Mouse (Mus musculus) forebrain, embryonic 15.5 days (tissue): ENCODE data around the gene 4921524J17Rik. TPM values are rescaled to one million over a fixed set of nuclear protein-coding genes. Genes with fewer than 3 reads are reported as not detected.

Experiments used
- ATAC-seq: fragments of 200-750 bp; cut with Nextera tagmentation; replicated peaks from 2 replicates; pipeline ENCODE4 v1.8.0; 2017; ENCODE audit warnings: mild to moderate bottlenecking, moderate TSS enrichment, moderate library complexity
- H3K27ac ChIP-seq: fragments of 300-500 bp; sonication (generic); replicated peaks from 2 replicates; pipeline ENCODE4 v1.5.1; 2015; ENCODE audit warnings: mild to moderate bottlenecking, inconsistent platforms
- H3K27me3 ChIP-seq: fragments of 300-500 bp; sonication (generic); 2 replicates; pipeline ENCODE4 v1.6.1; 2015; ENCODE audit warnings: inconsistent platforms
- H3K36me3 ChIP-seq: fragments of 300-500 bp; sonication (generic); 2 replicates; pipeline ENCODE4 v1.6.1; 2015; ENCODE audit warnings: mild to moderate bottlenecking, inconsistent platforms
- H3K4me1 ChIP-seq: fragments of 300-500 bp; sonication (generic); 2 replicates; pipeline ENCODE4 v1.6.1; 2015; ENCODE audit warnings: inconsistent platforms
- H3K4me2 ChIP-seq: fragments of 300-500 bp; sonication (generic); replicated peaks from 2 replicates; pipeline ENCODE4 v1.6.1; 2015; ENCODE audit warnings: mild to moderate bottlenecking, inconsistent platforms
- H3K4me3 ChIP-seq: fragments of 300-500 bp; sonication (generic); 2 replicates; pipeline ENCODE4 v1.5.1; 2015; ENCODE audit warnings: mild to moderate bottlenecking, inconsistent platforms
- H3K9ac ChIP-seq: fragments of 300-500 bp; sonication (generic); replicated peaks from 2 replicates; pipeline ENCODE4 v1.6.1; 2015; ENCODE audit warnings: mild to moderate bottlenecking, inconsistent platforms
- H3K9me3 ChIP-seq: fragments of 300-500 bp; sonication (generic); 2 replicates; pipeline ENCODE4 v1.6.1; 2016; ENCODE audit warnings: inconsistent platforms
- WGBS: fragments of 180-500 bp; shearing (Covaris S2); methylation state at CpG from one replicate; pipeline ENCODE4 v1.1.7; 2015; ENCODE audit warnings: mixed read lengths; 5-methylcytosine and 5-hydroxymethylcytosine counted together
- polyA plus RNA-seq: library from polyadenylated mRNA; unstranded; fragments of >200 nt; fragmentation: Nextera tagmentation; extraction: Ambion mirVana; gene quantifications from 2 replicates; pipeline ENCODE4 v1.2.1, GENCODE M21; 2015

Gene 4921524J17Rik
- polyA plus RNA-seq, 1 experiment from 2014 or later = 74.7 TPM

GRCm38 (mm10) chr8:85374286-85374685, 58.3 kb downstream of the 4921524J17Rik start:
- H3K9ac ChIP-seq = no peak overlapping the region
- H3K9me3 ChIP-seq = no peaks in the 10 kb centered on the region
- H3K27me3 ChIP-seq = no peaks in the 10 kb centered on the region
- H3K36me3 ChIP-seq = no peaks in the 10 kb centered on the region
- H3K4me2 ChIP-seq = no peak overlapping the region
- H3K27ac ChIP-seq = no peak overlapping the region
- WGBS = 60% methylated on average over 4 of the region's 4 CpGs
- no peak for ATAC-seq
- no peaks in the 10 kb centered on the region for H3K4me1 ChIP-seq
- H3K4me3 ChIP-seq = no peak overlapping the region

GRCm38 (mm10) chr8:85373435-85374039, 59.1 kb downstream of the 4921524J17Rik start:
- no peaks in the 10 kb centered on the region for H3K36me3 ChIP-seq
- no peak overlapping the region for H3K27ac ChIP-seq
- no peaks in the 10 kb centered on the region for H3K9me3 ChIP-seq
- H3K27me3 ChIP-seq = no peaks in the 10 kb centered on the region
- no peak for ATAC-seq
- no peaks in the 10 kb centered on the region for H3K4me1 ChIP-seq
- 59% methylated on average over 5 of the region's 5 CpGs for WGBS
- H3K4me2 ChIP-seq = no peak overlapping the region
- H3K9ac ChIP-seq = no peak overlapping the region
- H3K4me3 ChIP-seq = no peak overlapping the region

GRCm38 (mm10) chr8:85372465-85372839, 60.2 kb downstream of the 4921524J17Rik start:
- Histone ChIP-seq H3K9ac (no peak overlapping the region), H3K9me3 (no peaks in the 10 kb centered on the region), H3K4me2 (no peak overlapping the region), H3K4me3 (no peak overlapping the region), H3K27ac (no peak overlapping the region), H3K4me1 (no peaks in the 10 kb centered on the region), H3K36me3 (no peaks in the 10 kb centered on the region), H3K27me3 (no peaks in the 10 kb centered on the region)
- WGBS = 98% methylated on average over 1 of the region's 1 CpGs
- no peak for ATAC-seq

- no peak for ATAC-seq
- H3K27ac ChIP-seq = no peak overlapping the region
- H3K4me1 ChIP-seq = no peaks in the 10 kb centered on the region
- WGBS = 84% methylated on average over 5 of the region's 5 CpGs
- H3K4me3 ChIP-seq = no peak overlapping the region
- no peaks in the 10 kb centered on the region for H3K36me3 ChIP-seq
- no peaks in the 10 kb centered on the region for H3K27me3 ChIP-seq
- H3K9me3 ChIP-seq = no peaks in the 10 kb centered on the region
- no peak overlapping the region for H3K4me2 ChIP-seq
- no peak overlapping the region for H3K9ac ChIP-seq
Measured at GRCm38 (mm10) chr8:85371736-85372464, 60.7 kb downstream of the 4921524J17Rik start.

- no peaks in the 10 kb centered on the region for H3K27me3 ChIP-seq
- no peak overlapping the region for H3K27ac ChIP-seq
- no peak overlapping the region for H3K4me3 ChIP-seq
- no peaks in the 10 kb centered on the region for H3K9me3 ChIP-seq
- no peak for ATAC-seq
- WGBS = 55% methylated on average over 6 of the region's 6 CpGs
- H3K9ac ChIP-seq = no peak overlapping the region
- H3K4me2 ChIP-seq = no peak overlapping the region
- H3K36me3 ChIP-seq = no peaks in the 10 kb centered on the region
- H3K4me1 ChIP-seq = no peaks in the 10 kb centered on the region
Measured at GRCm38 (mm10) chr8:85365176-85365575, 67.5 kb downstream of the 4921524J17Rik start.

- no peak for ATAC-seq
- WGBS = 90% methylated on average over 11 of the region's 11 CpGs
- Histone ChIP-seq H3K4me2 (no peak overlapping the region), H3K9me3 (no peaks in the 10 kb centered on the region), H3K36me3 (no peaks in the 10 kb centered on the region), H3K9ac (no peak overlapping the region), H3K4me1 (no peaks in the 10 kb centered on the region), H3K4me3 (no peak overlapping the region), H3K27me3 (no peaks in the 10 kb centered on the region), H3K27ac (no peak overlapping the region)
Measured at GRCm38 (mm10) chr8:85364628-85365027, 68.0 kb downstream of the 4921524J17Rik start.

GRCm38 (mm10) chr8:85363406-85363805, 69.2 kb downstream of the 4921524J17Rik start:
- no peak overlapping the region for H3K27ac ChIP-seq
- H3K9ac ChIP-seq = no peak overlapping the region
- H3K4me2 ChIP-seq = no peak overlapping the region
- 65% methylated on average over 6 of the region's 6 CpGs for WGBS
- H3K9me3 ChIP-seq = no peaks in the 10 kb centered on the region
- H3K4me1 ChIP-seq = no peaks in the 10 kb centered on the region
- H3K4me3 ChIP-seq = no peak overlapping the region
- H3K27me3 ChIP-seq = no peaks in the 10 kb centered on the region
- no peak for ATAC-seq
- no peaks in the 10 kb centered on the region for H3K36me3 ChIP-seq

- Histone ChIP-seq H3K27ac (no peak overlapping the region), H3K36me3 (no peaks in the 10 kb centered on the region), H3K4me1 (no peaks in the 10 kb centered on the region), H3K4me3 (no peak overlapping the region), H3K9me3 (no peaks in the 10 kb centered on the region), H3K4me2 (no peak overlapping the region), H3K27me3 (no peaks in the 10 kb centered on the region), H3K9ac (no peak overlapping the region)
- WGBS = 84% methylated on average over 4 of the region's 4 CpGs
- no peak for ATAC-seq
Measured at GRCm38 (mm10) chr8:85362211-85362610, 70.4 kb downstream of the 4921524J17Rik start.

Other genes starting within 250 kb of the 4921524J17Rik start
- gene Olfr371, start 206.8 kb downstream of the 4921524J17Rik start, polyA plus RNA-seq = not detected in 2 replicates
- 82.8 and 87.4 TPM in 2 replicates for gene Orc6, start 133.2 kb downstream of the 4921524J17Rik start, polyA plus RNA-seq
- gene Vps35, start 133.0 kb downstream of the 4921524J17Rik start, polyA plus RNA-seq = 175 and 190 TPM in 2 replicates
- gene Mylk3, start 46.5 kb downstream of the 4921524J17Rik start, polyA plus RNA-seq = 0.23 and 0.51 TPM in 2 replicates
- 39.7 and 40.9 TPM in 2 replicates for gene Gpt2, start 59.7 kb upstream of the 4921524J17Rik start, polyA plus RNA-seq
- gene Dnaja2, start 122.5 kb upstream of the 4921524J17Rik start, polyA plus RNA-seq = 164 and 167 TPM in 2 replicates